Mouse (Mus musculus) myocyte (in vitro differentiated cells): ENCODE results near the gene Exosc9.

ENCODE experiments used
- E2F4 ChIP-seq: IDR thresholded peaks from one replicate; pipeline ENCODE4 v1.6.1; 2011; ENCODE audit warnings: mild to moderate bottlenecking, control low read depth, moderate library complexity; ENCODE audit not compliant: insufficient read depth
- MAX ChIP-seq: IDR thresholded peaks from one replicate; pipeline ENCODE4 v1.6.1; 2011; ENCODE audit warnings: low read depth, mild to moderate bottlenecking, control low read depth
- TCF12 ChIP-seq: IDR thresholded peaks from one replicate; pipeline ENCODE4 v1.6.1; 2011; ENCODE audit warnings: mild to moderate bottlenecking, control low read depth; ENCODE audit not compliant: poor library complexity, insufficient read depth, severe bottlenecking
- TCF3 ChIP-seq: IDR thresholded peaks from one replicate; pipeline ENCODE4 v1.6.1; 2011; ENCODE audit warnings: low read depth, control low read depth; ENCODE audit not compliant: insufficient read length

DNA sequence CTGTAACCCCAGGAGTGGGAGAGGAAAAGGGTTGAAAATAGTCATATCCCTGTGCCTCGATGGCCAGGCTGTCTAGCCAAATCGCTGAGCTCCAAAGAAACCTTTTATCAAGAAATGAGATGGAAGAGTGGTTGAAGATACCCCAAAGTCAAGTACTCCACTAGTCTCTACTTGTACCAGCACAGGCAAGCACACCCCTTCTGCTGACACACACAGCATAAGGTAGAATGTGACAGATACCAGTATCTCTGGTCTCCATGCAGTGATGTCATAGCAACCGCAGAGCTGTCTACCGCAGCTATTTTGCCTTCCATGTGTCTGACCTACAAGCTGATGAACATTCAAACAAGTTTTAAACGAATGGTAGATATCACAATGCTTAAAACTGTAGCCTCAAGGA lies 17.4 kb downstream of the Exosc9 start:
- TF ChIP-seq TCF3 = no peak
- TF ChIP-seq MAX = no peak
- no peak for TF ChIP-seq TCF12
- TF ChIP-seq E2F4 = no peak
